Mouse (Mus musculus) hindbrain, embryonic 12.5 days (tissue): ENCODE results near the gene H1foo. TPM values are rescaled to one million over a fixed set of nuclear protein-coding genes. Genes with fewer than 3 reads are reported as not detected.

Experiments used
- ATAC-seq: fragments of 200-750 bp; cut with Nextera tagmentation; 2 replicates; pipeline ENCODE4 v1.8.0; 2017; ENCODE audit warnings: moderate TSS enrichment; ENCODE audit not compliant: low FRiP score
- H3K27ac ChIP-seq: fragments of 300-500 bp; sonication (generic); 2 replicates; pipeline ENCODE4 v1.5.1; 2016; ENCODE audit warnings: mild to moderate bottlenecking
- H3K27me3 ChIP-seq: fragments of 300-500 bp; sonication (generic); 2 replicates; pipeline ENCODE4 v1.6.1; 2016; ENCODE audit warnings: mild to moderate bottlenecking
- H3K36me3 ChIP-seq: fragments of 300-500 bp; sonication (generic); 2 replicates; pipeline ENCODE4 v1.6.1; 2016; ENCODE audit warnings: mild to moderate bottlenecking
- H3K4me1 ChIP-seq: fragments of 300-500 bp; sonication (generic); 2 replicates; pipeline ENCODE4 v1.6.1; 2016
- H3K4me2 ChIP-seq: fragments of 300-500 bp; sonication (generic); replicated peaks from 2 replicates; pipeline ENCODE4 v1.6.1; 2016; ENCODE audit warnings: mild to moderate bottlenecking
- H3K4me3 ChIP-seq: fragments of 300-500 bp; sonication (generic); 2 replicates; pipeline ENCODE4 v1.5.1; 2016; ENCODE audit warnings: mild to moderate bottlenecking
- H3K9ac ChIP-seq: fragments of 300-500 bp; sonication (generic); 2 replicates; pipeline ENCODE4 v1.6.1; 2016; ENCODE audit warnings: mild to moderate bottlenecking, moderate library complexity
- H3K9me3 ChIP-seq: fragments of 300-500 bp; sonication (generic); replicated peaks from 2 replicates; pipeline ENCODE4 v1.6.1; 2016; ENCODE audit warnings: mild to moderate bottlenecking
- WGBS: fragments of 180-500 bp; shearing (Covaris S2); methylation state at CpG from one replicate; pipeline ENCODE4 v1.1.7; 2016; 5-methylcytosine and 5-hydroxymethylcytosine counted together
- polyA plus RNA-seq: library from polyadenylated mRNA; unstranded; fragments of >200 nt; fragmentation: Nextera tagmentation; extraction: Ambion mirVana; gene quantifications from 2 replicates; pipeline ENCODE4 v1.2.1, GENCODE M21; 2016

Gene H1foo
- polyA plus RNA-seq, 1 experiment from 2014 or later, result not detected

- Histone ChIP-seq H3K27me3 (peaks cover 18% of the 10 kb centered on the region), H3K9me3 (no peaks in the 10 kb centered on the region), H3K4me1 (peaks cover 18% of the 10 kb centered on the region), H3K4me3 (no peak overlapping the region), H3K27ac (no peak overlapping the region), H3K36me3 (no peaks in the 10 kb centered on the region), H3K4me2 (no peak overlapping the region), H3K9ac (no peak overlapping the region)
- WGBS, result 82% methylated on average over 2 of the region's 2 CpGs
- no peak for ATAC-seq
These were observed 54.5 kb downstream of the H1foo start for GRCm38 (mm10) chr6:115999227-115999626.

Other genes with a start within 250 kb of the H1foo start
- gene Tmem40, start 182.5 kb upstream of the H1foo start, polyA plus RNA-seq, result 1.1 and 2.0 TPM in 2 replicates
- 35.6 and 37.3 TPM in 2 replicates for gene Cand2, start 170.4 kb upstream of the H1foo start, polyA plus RNA-seq
- gene Rpl32, start 136.2 kb upstream of the H1foo start, polyA plus RNA-seq, result 1,424 and 1,629 TPM in 2 replicates
- gene Efcab12, start 106.5 kb upstream of the H1foo start, polyA plus RNA-seq, result 2.3 TPM in 2 replicates
- gene Mbd4, start 91.6 kb upstream of the H1foo start, polyA plus RNA-seq, result 19.8 and 22.4 TPM in 2 replicates
- 28.4 and 31.5 TPM in 2 replicates for gene Ift122, start 91.5 kb upstream of the H1foo start, polyA plus RNA-seq
- gene Rho, start 13.2 kb upstream of the H1foo start, polyA plus RNA-seq, result 0.16 and 0.19 TPM in 2 replicates
- 21.9 and 24.5 TPM in 2 replicates for gene Plxnd1, start 50.1 kb downstream of the H1foo start, polyA plus RNA-seq
- 29.1 and 33.0 TPM in 2 replicates for gene Tmcc1, start 248.5 kb downstream of the H1foo start, polyA plus RNA-seq